Mouse (Mus musculus) left cerebral cortex, postnatal 25 days (tissue): ENCODE measurements at regions not wholly inside any gene's neighbourhood (a gene's known extent, or its start where the extent isn't known, plus 50 kb on each side); places are given as distances from the start of the nearest gene placed in this dataset.

Experiments used
- DNase-seq, 2 experiments: peaks; one replicate each; pipeline ENCODE4 v3.0.0; 2022; ENCODE audit warnings: low spot score in 2 of 2, mixed read lengths in 1 of 2
- intact Hi-C: fragments of 180-260 bp; cut with DNase I; formaldehyde crosslinking; loops from one replicate; pipeline ENCODE4 v1.15.1; 2025

- DNase-seq, result peak in 1 of 2 experiments; percentile 27
- intact Hi-C loops, result no loop called here
These were observed 550.4 kb downstream of the Otol1 start for GRCm38 (mm10) chr3:70557821-70558220.

- DNase-seq, result no peak
These were observed 558.9 kb downstream of the Otol1 start for GRCm38 (mm10) chr3:70566140-70566857.

GRCm38 (mm10) chr3:70594785-70595184 is 587.4 kb downstream of the Otol1 start:
- intact Hi-C loops, result no loop called here
- no peak for DNase-seq

More at GRCm38 (mm10) chr3:70566140-70566857, 558.9 kb downstream of the Otol1 start:
- intact Hi-C loops, result no loop called here
